Mouse (Mus musculus): ENCODE measurements around the gene Pfkfb2.
"Not testable (repeated sequence)": the region's sequence is repeated elsewhere in the genome, so short reads cannot be mapped to it uniquely, and the experiment has no call there.

Pfkfb2 gene

GRCm38 (mm10) chr1:130681656-130682413, 47.2 kb downstream of the Pfkfb2 start:
- no peak for DNase-seq

GRCm38 (mm10) chr1:130681075-130681474, 48.0 kb downstream of the Pfkfb2 start:
- no peak for DNase-seq

- DNase-seq, result no peak
Measured at GRCm38 (mm10) chr1:130678551-130678950, 50.5 kb downstream of the Pfkfb2 start.

- DNase-seq, result not testable (repeated sequence)
Measured at GRCm38 (mm10) chr1:130663576-130663975, 65.5 kb downstream of the Pfkfb2 start.

GRCm38 (mm10) chr1:130661454-130661853, 67.6 kb downstream of the Pfkfb2 start, which contains the start of gene C4bp:
Gene C4bp, minus strand, starts transcription at chr1:130661632.
- DNase-seq, result no peak

GRCm38 (mm10) chr1:130659641-130660040, 69.4 kb downstream of the Pfkfb2 start:
- peak; percentile 2 for DNase-seq

- no peak for DNase-seq
Measured at GRCm38 (mm10) chr1:130644103-130644502, 85.0 kb downstream of the Pfkfb2 start.

- no peak for DNase-seq
Measured at GRCm38 (mm10) chr1:130640967-130641366, 88.1 kb downstream of the Pfkfb2 start.
